Mouse (Mus musculus) ovary, postnatal 10 days (tissue): Measurements from ENCODE around the gene Epb41.

ENCODE experiments used
- DNase-seq: peaks from one replicate; pipeline ENCODE4 v3.0.0; 2022; ENCODE audit warnings: low spot score

Epb41 gene

DNA sequence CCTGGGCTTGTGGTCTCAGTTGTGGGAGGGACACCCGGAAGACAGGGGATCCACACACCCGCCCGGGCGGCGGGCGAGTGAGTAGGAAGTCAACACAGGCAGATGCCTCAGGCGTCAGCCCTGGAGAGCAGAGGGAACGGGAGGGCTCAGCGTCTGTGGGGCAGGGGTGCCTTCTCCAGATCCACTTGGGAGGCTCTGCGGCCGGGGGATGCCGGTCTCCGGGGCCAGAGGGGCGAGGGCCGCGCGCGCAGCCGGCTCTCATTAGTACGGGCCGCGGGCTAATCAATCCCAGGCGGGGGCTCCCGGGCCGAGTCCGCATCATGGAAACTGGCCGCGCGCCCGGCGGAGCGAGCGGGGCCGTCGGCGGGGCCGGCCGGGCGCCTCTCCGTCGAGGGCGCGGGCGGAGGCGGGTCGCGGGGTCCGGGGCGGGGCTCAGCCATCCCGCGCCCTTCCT, 155.0 kb downstream of the Epb41 start:
- no peak for DNase-seq

DNA sequence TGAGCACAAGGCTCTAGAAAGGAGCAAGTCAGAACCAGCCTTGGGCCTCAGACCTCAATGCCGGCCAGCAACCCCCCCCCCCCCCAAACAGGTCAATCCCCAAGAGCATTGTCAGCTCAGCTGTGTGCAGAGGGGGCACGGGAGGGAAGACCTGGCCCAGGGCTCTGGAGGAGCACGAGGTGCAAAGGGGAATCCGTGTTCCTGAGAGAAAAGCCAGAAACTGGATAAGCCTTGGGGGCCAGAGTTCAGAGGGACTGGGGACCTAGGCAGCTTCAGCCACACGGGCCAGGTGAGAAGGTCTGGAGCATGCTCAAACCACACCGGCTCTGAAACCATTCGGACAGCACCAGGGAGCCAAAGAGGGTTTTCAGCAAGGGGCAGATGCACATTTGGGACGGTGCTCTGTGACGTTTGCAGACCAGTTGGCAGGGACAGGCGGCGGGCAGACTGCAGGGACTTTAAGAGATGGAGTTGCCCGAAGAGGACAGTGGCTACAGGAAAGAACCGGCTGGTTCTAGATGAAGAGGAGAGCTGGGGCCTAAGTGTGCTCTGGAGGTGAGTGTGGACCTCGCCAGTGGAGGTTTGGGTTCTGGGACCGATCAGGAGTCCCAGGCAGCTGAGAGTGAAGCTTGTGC, 155.5 kb downstream of the Epb41 start:
- no peak for DNase-seq

DNA sequence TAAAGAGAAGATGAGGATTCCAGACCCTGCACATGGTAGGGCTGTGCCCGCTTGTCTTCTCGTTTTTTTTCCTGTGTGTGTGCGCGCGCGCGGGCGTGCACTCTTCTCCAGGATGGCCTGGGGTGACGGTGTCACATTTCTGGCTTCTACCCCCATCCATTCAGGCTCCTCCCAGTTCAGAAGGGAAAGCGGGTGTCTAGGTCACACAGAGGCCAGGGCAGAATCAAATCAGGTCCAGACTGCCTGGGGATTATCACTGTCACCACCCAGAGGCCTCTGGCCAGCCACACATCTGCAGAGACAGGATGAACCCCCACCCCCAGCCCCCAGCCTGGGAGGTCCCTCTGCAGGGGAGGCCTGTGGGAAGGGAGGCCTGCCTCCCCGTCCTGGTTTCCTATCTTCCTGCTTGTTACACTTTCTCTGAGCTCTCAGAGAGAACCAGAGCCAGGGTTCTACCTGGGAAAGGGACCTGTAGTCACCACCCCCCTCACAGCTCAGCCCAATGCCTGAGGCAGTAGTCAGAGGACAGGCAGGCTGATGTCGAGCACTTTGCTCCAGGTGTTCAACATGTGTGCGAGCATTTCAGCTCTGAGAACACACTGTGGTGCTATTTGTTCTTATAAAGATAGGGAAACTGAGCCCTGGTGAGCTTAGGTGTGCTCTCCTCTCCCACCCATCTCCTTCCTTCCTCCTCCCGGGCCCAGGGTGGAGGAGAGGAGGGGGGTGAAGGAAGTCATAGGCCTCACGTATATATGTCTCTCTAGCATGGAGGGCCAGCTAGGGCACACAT, 156.2 kb downstream of the Epb41 start:
- no peak for DNase-seq

DNA sequence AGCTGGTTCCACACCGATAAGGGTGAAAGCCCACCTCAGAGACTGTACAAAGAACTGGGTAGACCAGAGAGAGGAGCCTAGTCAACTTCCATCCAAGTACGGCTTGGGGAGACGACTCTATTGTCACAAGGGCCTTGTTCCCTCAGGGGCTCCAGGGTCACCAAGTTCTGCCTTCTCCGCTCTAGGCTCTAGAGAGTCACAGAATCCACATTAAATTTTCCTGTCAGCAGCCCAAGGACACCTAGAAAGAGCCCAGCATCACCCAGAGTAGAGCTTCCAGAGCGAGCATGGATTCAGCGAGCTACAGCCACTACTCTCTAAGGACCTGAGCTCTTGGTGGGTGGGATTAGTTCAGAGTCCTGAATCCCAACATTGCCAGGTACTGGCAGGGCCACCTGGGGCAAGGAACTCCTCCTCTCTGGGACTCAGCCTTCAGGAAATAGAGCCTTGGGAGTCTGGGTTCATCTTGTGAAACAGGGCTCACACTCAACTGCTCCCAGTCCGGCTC, 157.0 kb downstream of the Epb41 start:
- no peak for DNase-seq

DNA sequence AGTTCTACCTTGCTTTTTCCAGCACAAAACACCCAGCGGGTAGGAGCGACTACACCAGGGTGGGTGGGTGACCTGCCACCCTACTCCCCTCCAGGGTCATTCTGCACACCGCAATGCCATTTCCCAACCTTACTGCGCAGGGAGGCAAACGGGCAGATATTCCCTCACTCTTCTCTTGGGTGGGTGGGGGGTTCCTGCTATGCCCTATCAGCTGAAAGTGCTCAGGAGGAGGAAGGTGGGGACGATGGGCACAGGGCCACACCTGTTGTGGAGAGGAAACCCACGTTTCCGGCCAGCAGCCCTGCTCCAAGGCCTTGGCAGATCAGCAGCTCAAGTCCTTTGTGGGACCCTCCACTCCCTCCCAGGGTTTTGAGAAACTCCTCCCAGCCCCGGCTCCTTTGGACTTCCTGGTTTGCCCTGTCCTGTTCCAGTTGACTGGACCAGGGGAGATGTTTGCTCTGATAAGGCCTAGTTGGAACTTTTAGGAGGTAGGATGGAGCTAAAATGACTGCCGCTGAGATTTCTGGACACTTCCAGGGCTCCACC, 158.0 kb downstream of the Epb41 start:
- no peak for DNase-seq

DNA sequence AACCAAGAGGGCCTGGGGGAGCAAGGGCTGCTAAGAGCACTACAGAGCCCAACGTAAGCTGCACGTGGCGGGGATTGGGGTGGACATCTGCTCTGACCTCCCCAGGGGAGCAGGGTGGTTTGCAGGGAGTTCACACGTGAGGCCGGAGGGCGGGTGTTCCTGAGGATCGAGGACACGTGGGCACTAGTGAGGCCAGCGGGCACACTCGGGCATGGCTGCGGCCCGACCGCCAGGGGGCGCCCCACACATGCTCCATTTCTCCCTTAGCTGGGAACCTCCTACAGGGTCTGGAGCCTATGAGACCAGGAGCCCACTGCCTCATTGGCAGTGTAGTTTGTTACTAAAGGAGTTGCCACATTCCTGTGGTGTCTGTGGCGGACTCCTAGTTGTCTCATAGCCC, 158.7 kb downstream of the Epb41 start:
- DNase-seq, result no peak

DNA sequence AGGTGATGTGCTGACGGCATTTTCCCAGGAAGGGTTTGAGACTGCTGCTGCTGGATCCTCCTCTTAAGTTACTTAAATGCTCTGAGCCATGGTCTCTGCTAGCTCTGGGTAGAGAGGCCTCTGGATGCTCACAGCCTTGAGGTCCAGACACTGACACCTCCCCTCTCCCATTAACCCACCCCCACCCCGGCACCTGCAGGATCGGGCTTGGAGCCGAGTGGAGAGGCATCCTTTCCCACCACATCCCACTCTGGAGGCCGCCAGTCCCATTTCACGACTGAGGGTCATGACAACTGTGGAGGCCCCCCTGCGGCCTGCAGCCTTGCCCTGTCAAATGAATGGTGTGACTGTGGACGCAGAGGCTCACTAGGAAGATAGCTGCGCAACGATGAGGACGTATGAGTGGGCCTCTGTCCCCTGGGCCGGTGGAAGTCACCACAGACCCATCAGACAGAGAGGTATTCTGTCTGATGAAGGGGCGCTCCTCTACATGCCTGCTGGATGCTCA, 159.2 kb downstream of the Epb41 start:
- DNase-seq, result no peak

DNA sequence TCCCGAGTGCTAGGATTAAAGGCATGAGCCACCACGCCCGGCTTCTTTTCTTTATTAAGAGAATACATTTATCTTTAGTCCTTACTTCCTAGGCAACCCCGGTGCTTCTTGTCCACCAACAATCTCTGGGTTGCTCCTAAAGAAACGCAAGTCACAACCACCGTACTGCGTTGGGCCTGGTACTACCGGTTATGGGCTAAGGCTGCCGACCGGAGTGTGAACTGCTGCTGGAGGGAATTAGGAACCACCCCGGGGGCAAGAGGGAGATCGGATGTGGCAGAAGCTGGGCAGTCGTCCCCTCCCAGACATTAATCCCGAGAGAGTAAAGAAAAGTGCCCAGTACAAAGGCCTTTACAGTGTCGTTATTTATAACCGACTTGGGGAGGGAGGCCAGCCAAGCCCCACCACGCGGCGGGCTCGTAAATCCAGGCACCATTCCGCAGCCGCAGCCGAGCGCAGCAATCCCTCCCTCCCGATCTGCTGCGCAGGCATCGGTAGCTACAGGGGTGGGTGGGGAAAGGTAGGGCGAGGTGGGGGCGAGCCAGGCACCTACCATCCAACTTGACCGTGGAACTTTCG, 160.1 kb downstream of the Epb41 start:
- DNase-seq, result no peak

DNA sequence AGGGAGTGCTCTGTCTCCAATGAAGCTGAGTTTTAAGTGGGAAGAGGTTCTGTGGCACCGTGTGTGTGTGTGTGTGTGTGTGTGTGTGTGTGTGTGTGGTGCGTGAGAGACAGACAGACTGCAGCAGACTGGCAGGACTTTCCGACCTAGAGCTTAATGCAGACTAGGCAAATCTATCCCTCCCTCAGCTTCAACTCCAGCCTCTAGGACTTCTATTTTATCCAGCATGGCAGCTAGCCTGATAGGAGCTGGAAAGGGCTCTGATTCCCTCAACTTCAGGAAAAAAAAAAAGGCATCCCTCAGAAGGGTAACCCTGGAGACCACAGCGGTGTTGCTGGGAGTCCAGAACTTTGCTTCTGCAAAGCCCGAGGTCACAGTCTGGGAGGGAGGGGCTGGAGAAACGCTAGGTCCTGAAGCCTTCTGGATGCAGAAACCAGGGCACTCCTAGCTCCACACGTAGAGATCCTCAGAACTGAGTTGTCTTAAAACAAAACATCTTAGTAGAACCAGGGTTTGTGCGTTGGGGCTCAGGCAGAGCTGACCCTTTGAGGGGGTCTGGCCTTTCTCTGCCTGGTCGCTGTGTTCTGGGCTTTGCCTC, 161.0 kb downstream of the Epb41 start:
- DNase-seq, result no peak

DNA sequence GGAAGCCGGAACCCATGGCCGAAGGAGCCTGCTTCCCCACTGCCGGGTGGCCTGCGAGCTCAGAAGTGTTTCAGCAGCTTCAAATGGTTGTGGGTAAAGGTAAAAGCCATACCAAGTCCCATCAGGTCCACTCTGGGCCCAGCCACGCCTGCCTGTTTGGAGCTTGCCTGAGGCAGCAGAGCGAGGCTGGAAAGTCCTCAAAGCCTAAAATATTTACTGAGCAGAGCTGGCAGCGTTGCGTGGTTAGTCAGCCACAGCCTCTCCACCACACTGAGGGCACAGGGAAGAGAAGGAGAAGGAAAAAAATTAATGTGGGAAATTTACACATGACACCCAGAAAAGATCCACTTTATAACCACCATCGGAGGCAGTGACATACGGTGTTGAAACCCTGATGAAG, 161.6 kb downstream of the Epb41 start:
- DNase-seq, result no peak

DNA sequence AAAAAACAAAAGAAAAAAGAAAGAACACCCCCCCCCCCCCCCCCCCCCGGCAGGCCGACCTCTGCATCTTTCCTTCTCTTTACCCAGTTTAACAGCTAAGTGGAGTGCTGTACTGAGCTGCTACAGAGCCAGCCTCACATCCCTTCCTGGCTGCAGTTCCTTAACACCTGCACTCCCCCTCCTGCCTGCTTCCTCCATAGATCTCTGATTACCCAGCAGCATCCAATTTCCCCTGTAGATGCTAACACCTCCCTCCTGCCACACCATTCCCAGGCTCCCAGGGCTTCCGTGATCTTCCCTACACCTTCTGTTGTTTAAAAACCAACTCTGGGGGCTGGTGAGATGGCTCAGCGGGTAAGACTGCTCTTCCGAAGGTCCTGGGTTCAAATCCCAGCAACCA, 163.6 kb downstream of the Epb41 start:
- no peak for DNase-seq

DNA sequence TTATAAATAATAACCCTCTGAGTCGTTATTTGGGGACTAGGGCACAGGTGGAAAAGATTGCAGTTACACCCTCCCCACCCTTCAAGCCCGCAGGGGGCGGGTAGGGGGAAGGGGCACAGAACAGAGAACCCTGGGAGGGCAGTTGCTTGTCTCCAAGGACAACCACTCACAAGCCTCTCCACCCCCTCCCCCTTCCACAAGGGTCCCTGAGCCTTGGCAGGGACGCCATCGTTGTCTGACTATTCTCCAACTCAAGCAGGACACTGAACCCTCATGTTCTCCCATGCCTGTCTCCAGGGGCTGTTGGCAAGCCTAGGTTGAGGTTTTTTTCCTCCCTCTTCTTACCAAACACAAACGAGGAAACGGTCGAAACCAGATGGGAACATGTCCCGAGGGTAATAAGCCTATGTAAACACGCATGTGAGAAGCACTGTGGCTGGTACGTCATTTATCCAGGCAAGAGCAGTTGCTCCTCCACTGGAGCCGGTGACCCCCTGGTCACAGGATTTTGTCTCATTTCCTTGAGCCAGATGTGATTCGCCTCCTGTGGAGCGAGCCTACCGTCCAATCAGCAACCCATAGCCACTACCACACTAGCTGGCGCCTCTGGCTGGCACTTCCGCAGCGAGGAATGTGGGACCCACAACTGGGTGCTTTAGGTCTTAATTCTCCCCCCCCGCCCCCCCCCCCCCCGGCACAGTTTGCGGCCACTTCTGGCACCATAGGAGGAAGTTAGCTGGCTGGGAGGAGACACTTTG, 164.7 kb downstream of the Epb41 start:
- DNase-seq, result no peak

DNA sequence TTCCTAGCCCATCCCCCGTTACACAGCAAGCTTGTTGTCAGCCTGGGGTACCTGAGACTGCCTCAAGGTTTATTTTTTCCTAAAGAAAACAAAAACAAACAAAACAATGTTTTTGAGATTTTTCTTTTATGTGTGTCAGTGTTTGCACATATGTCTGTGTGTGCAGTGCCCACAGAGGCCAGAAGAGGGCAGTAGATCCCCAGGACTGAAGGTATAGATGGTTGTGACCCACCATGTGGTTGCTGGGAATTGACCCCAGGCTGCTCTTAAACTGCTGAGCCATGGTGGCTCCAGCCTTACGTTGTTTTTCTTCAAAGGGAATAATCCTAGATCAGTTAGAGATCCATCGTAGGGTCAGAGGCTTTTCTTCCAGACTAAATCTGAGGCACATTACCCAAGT, 167.2 kb downstream of the Epb41 start:
- DNase-seq, result no peak

DNA sequence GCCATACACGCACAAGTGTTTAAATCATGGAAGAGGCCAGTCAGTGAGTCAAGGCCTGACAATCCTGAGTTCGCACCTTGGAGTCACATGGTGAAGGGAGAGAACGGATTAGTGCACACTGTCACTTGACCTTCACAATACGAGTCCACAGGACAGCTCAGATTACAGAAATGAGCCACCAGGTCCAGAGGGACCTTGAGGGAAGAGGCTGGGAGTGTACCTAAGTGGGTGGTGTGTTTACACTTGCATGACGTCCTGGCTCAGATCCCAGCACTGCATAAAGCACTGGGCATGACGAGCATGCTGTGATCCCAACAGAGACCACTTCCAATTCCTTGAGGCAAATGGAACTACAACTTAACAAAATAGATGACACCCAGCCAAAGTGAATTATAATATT, 168.7 kb downstream of the Epb41 start:
- no peak for DNase-seq

DNA sequence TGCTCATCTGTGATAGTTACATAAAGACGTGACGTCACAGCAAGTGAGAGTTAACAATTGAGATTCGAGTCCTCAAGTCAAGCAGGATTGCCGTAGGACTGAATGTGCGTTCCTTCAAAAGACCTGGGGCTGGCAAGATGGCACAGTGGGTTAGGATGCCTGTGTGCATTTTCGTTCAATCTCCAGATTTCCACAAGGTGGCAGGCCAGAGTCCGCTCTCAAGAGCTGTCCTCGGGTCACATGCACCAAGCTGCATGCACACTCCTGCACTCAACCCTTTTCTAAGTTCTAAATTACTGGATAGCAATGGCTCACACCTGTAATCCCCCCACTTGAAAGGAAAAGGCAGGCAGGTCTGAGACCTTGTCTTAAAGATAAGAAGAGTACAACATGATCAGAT, 170.6 kb downstream of the Epb41 start:
- DNase-seq, result no peak

DNA sequence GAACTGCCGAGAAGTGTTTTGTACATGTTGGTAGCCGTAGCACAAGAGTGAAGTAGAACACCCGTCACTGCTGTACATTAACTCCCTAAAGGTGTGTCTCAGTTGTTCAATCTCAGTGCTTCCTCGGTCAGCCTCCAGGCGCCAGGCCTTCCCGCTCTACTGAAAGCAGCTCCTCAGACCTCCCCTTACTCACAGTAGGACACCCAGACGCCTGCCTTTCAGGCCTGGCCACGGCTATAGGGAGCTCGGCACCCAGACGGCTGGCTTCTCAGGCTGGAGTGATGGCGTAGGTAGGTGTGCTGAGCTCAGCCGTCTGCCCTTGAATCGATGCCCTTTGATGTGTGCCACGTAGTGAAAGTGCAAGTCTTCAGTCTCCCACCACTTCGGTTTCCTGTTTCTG, 174.0 kb downstream of the Epb41 start:
- DNase-seq, result no peak

DNA sequence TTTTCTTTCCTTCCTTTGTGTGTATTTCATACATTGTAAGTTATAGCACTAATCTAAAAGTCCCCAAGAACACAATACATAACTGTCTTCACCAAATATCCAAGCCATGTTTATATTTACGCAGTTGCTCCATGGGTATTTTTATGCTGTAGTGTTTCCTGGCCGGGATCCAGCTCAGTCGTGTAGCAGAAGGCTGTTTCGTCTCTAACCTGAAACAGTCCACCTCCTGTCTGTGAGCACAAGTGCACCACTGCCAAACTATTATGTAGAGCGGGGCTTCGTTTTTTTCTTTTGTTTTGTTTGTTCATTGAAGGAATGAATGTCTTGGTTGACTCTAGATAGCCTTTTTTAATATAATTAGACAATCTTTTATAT, 176.0 kb downstream of the Epb41 start:
- DNase-seq, result no peak

DNA sequence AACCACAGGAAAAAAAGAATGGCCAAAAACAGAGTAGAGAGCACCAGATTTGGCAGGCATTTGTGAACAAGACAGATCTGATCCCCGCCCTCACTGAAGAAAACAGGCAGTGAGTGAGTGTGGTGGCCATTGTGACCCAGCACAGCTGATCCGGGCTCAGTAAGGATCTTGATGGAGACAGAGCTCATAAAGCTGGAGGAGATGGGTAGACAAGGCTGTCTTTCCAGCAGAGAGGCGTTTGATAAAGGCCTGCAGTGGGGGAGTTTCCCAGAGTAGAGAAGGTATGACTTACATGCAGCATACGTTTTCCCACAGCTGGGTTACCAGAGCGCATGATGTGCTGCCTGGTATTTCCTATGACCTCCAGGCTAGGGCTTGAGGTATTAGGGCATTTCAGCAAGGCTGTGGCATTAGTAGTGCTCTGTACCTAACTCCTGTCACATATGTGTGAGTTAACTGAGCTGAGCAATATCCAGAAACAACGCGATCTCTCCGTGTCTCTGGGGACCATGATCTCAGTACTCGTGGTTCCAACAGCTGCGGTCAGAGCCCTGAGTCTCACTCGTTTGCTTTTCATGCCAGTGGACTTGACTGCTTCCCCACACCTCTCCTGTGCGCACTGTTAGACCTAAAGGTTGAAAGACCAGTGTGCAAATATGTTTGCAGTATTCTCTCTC, 176.5 kb downstream of the Epb41 start:
- no peak for DNase-seq

DNA sequence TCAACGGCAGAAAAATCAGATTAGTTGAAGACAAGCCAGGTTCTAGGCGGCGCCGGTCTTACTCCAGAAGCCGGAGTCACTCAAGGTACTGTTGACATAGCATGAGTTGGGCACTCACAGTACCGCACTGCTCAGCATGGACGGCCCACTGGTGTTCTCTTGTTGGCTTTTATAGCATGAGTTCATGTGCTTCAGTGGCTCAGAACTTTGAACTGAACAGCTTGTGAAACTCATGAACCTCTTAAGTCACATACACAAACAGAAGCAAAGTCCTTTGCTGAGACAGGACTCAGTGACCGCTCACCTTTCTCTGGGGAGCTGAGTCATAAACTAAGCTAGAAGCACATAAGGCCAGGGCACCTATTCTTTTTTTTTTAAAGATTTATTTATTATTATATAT, 177.3 kb downstream of the Epb41 start:
- DNase-seq, result no peak

DNA sequence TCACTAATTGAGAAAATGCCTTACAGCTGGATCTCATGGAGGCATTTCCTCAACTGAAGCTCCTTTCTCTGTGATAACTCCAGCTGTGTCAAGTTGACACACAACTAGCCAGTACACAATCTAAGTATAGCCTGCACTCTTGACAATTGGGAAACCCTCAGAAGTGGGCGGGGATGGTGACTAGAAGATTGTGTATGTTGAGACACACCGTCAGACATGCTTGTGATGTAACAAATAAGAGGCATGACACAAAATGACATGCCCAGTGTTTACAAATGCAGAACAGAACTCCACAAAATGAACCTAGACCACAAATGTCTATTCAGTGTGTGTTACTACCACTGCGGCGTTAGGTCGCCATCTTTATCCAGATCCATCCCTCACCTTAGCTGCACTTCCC, 178.0 kb downstream of the Epb41 start:
- no peak for DNase-seq

DNA sequence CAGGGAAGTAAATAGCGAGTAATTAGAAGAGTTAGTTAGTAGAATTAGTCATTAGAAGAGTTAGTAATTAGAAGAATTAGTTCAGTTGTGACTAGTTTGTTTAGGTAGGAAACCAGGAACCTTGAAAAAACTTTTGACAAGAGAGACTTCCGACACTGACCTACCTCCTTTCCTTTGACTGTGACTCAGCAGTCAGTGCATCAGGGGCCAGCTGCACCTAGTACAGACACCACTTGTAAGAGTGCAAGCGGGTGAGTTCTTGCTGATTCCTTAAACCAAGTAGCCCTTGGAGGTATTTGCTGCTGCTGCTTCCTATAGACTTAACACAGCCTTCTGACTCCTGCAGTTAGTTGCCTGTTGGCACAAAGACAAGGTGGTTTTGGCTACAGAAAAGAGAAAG, 184.4 kb downstream of the Epb41 start:
- DNase-seq, result no peak
